Mouse (Mus musculus) lung, postnatal 0 days (tissue): Measurements from ENCODE around the gene Mapk10. TPM values are rescaled to one million over a fixed set of nuclear protein-coding genes. Genes with fewer than 3 reads are reported as not detected.

ENCODE experiments used
- ATAC-seq: fragments of 200-750 bp; cut with Nextera tagmentation; 2 replicates; pipeline ENCODE4 v1.8.0; 2017; ENCODE audit warnings: moderate library complexity
- DNase-seq: peaks from one replicate; pipeline ENCODE4 v3.0.0-alpha.2; 2016; ENCODE audit warnings: low spot score
- H3K27ac ChIP-seq: fragments of 300-500 bp; sonication (generic); 2 replicates; pipeline ENCODE4 v1.5.1; 2014; ENCODE audit warnings: antibody characterized with exemption, mild to moderate bottlenecking, low read length, mixed read lengths
- H3K27me3 ChIP-seq: fragments of 300-500 bp; sonication (generic); replicated peaks from 2 replicates; pipeline ENCODE4 v1.6.1; 2014; ENCODE audit warnings: low read length, mixed read lengths; ENCODE audit not compliant: insufficient read depth
- H3K36me3 ChIP-seq: fragments of 300-500 bp; sonication (generic); 2 replicates; pipeline ENCODE4 v1.6.1; 2014; ENCODE audit warnings: low read length, mixed read lengths; ENCODE audit not compliant: insufficient read depth
- H3K4me1 ChIP-seq: fragments of 300-500 bp; sonication (generic); 2 replicates; pipeline ENCODE4 v1.6.1; 2014; ENCODE audit warnings: antibody characterized with exemption, low read depth, low read length, mixed read lengths; ENCODE audit not compliant: insufficient read depth
- H3K4me2 ChIP-seq: fragments of 300-500 bp; sonication (generic); replicated peaks from 2 replicates; pipeline ENCODE4 v1.6.1; 2014; ENCODE audit warnings: low read depth, mild to moderate bottlenecking, low read length, moderate library complexity, mixed read lengths
- H3K4me3 ChIP-seq: fragments of 300-500 bp; sonication (generic); 2 replicates; pipeline ENCODE4 v1.5.1; 2014; ENCODE audit warnings: low read depth, low read length
- H3K9ac ChIP-seq: fragments of 300-500 bp; sonication (generic); replicated peaks from 2 replicates; pipeline ENCODE4 v1.6.1; 2014; ENCODE audit warnings: low read depth, mild to moderate bottlenecking
- H3K9me3 ChIP-seq: fragments of 300-500 bp; sonication (generic); 2 replicates; pipeline ENCODE4 v1.6.1; 2016; ENCODE audit warnings: low read length, mixed read lengths
- CTCF ChIP-seq: IDR thresholded peaks from 2 replicates; pipeline ENCODE4 v1.5.1; 2016; ENCODE audit warnings: antibody characterized with exemption, mild to moderate bottlenecking
- EP300 ChIP-seq: IDR thresholded peaks from 2 replicates; pipeline ENCODE4 v1.6.1; 2016; ENCODE audit warnings: antibody characterized with exemption, mild to moderate bottlenecking, control low read depth
- WGBS: fragments of 180-500 bp; shearing (Covaris S2); extraction: QIAGEN DNeasy Blood & Tissue Kit; methylation state at CpG from one replicate; pipeline ENCODE4 v1.1.7; 2014; 5-methylcytosine and 5-hydroxymethylcytosine counted together
- polyA plus RNA-seq: library from polyadenylated mRNA; unstranded; fragments of >200 nt; fragmentation: Nextera tagmentation; extraction: Ambion mirVana; gene quantifications from 2 replicates; pipeline ENCODE4 v1.2.1, GENCODE M21; 2015

Gene Mapk10
- polyA plus RNA-seq, 1 experiment from 2014 or later = 0.66 TPM

- no peaks in the 10 kb centered on the region for H3K27me3 ChIP-seq
- ATAC-seq (no peak), DNase-seq (no peak)
- no peaks in the 10 kb centered on the region for H3K9me3 ChIP-seq
- H3K27ac ChIP-seq = no peak overlapping the region
- H3K4me2 ChIP-seq = no peak overlapping the region
- no peak overlapping the region for H3K4me3 ChIP-seq
- TF ChIP-seq EP300 (no peak), CTCF (no peak)
- H3K4me1 ChIP-seq = no peaks in the 10 kb centered on the region
- no peak overlapping the region for H3K9ac ChIP-seq
- no peaks in the 10 kb centered on the region for H3K36me3 ChIP-seq
- 72% methylated on average over 1 of the region's 1 CpGs for WGBS
These were observed 109.0 kb downstream of the Mapk10 start for GRCm38 (mm10) chr5:103102176-103102575.

DNA sequence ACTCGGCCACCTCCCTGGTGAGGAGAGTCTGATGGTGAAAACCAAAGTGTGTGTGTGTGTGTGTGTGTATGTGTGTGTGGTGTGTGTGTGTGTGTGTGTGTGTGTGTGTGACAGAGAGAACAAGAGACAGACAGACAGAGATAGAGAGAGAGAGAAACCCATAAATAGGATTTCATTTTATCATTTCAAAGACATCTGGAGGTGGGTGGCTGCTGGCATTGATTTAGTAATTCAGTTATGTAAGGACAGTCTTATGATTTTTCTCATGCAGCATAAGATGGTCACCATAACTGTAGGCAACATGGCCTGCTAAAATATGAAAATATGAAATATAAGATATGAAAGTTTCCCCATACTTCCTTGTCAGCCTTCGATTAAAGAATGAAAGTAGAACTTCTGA is 117.0 kb downstream of the Mapk10 start:
- ATAC-seq (no peak), DNase-seq (no peak)
- Histone ChIP-seq H3K9me3 (no peaks in the 10 kb centered on the region), H3K27ac (no peak overlapping the region), H3K36me3 (no peaks in the 10 kb centered on the region), H3K4me2 (no peak overlapping the region), H3K27me3 (no peaks in the 10 kb centered on the region), H3K4me1 (no peaks in the 10 kb centered on the region), H3K4me3 (no peak overlapping the region), H3K9ac (no peak overlapping the region)
- no peak for TF ChIP-seq CTCF
- no peak for TF ChIP-seq EP300
- 79% methylated on average over 2 of the region's 2 CpGs for WGBS

GRCm38 (mm10) chr5:103085844-103086243 is 125.3 kb downstream of the Mapk10 start:
- no peaks in the 10 kb centered on the region for H3K4me1 ChIP-seq
- H3K9ac ChIP-seq = no peak overlapping the region
- no peak overlapping the region for H3K27ac ChIP-seq
- H3K4me3 ChIP-seq = no peak overlapping the region
- DNase-seq = no peak
- H3K9me3 ChIP-seq = no peaks in the 10 kb centered on the region
- H3K36me3 ChIP-seq = no peaks in the 10 kb centered on the region
- H3K4me2 ChIP-seq = no peak overlapping the region
- WGBS = 56% methylated on average over 2 of the region's 2 CpGs
- TF ChIP-seq EP300 (no peak), CTCF (no peak)
- H3K27me3 ChIP-seq = no peaks in the 10 kb centered on the region
- ATAC-seq = no peak

- DNase-seq = no peak
- WGBS = 62% methylated on average over 8 of the region's 8 CpGs
These were observed 135.7 kb downstream of the Mapk10 start for GRCm38 (mm10) chr5:103075451-103075850.

DNA sequence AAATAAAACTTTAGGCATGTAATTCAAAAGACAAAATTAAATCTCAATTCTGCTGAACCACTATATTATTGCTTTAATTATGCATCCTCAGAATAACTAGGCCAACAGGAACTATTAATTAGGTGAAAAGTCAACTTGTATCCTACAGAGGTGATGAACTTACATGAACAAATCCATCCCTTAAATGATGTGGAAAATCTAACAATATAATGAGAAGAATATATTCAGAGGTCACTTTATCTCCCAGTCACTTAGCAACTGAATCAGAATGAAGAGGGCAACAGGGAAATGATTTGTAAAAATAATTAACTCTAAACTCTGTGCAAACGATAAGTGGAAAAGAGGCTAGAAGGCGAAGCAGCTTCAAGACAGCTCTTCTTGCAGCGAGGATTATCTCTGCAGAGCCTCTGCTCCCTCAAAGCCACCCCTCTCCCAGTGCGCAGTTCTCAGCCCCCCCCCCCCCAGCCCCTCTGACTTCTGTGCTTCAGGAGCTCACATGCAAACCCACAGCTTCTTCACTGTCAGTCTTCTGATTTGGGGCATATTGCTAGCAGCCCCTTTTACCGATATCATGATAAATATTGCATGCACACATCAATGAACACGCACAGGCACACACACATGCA is 138.8 kb downstream of the Mapk10 start:
- Histone ChIP-seq H3K9me3 (no peaks in the 10 kb centered on the region), H3K27me3 (no peaks in the 10 kb centered on the region), H3K36me3 (no peaks in the 10 kb centered on the region), H3K27ac (no peak overlapping the region), H3K9ac (no peak overlapping the region), H3K4me3 (no peak overlapping the region), H3K4me1 (no peaks in the 10 kb centered on the region), H3K4me2 (no peak overlapping the region)
- no peak for TF ChIP-seq EP300
- no peak for TF ChIP-seq CTCF
- WGBS = 57% methylated on average over 6 of the region's 6 CpGs
- DNase-seq = no peak
- ATAC-seq = no peak

More at GRCm38 (mm10) chr5:103075451-103075850, 135.7 kb downstream of the Mapk10 start:
- H3K4me3 ChIP-seq = no peak overlapping the region
- no peak for ATAC-seq
- TF ChIP-seq EP300 = no peak
- no peak for TF ChIP-seq CTCF
- H3K4me1 ChIP-seq = no peaks in the 10 kb centered on the region
- no peaks in the 10 kb centered on the region for H3K27me3 ChIP-seq
- H3K4me2 ChIP-seq = no peak overlapping the region
- H3K9ac ChIP-seq = no peak overlapping the region
- no peaks in the 10 kb centered on the region for H3K9me3 ChIP-seq
- H3K36me3 ChIP-seq = no peaks in the 10 kb centered on the region
- no peak overlapping the region for H3K27ac ChIP-seq

DNA sequence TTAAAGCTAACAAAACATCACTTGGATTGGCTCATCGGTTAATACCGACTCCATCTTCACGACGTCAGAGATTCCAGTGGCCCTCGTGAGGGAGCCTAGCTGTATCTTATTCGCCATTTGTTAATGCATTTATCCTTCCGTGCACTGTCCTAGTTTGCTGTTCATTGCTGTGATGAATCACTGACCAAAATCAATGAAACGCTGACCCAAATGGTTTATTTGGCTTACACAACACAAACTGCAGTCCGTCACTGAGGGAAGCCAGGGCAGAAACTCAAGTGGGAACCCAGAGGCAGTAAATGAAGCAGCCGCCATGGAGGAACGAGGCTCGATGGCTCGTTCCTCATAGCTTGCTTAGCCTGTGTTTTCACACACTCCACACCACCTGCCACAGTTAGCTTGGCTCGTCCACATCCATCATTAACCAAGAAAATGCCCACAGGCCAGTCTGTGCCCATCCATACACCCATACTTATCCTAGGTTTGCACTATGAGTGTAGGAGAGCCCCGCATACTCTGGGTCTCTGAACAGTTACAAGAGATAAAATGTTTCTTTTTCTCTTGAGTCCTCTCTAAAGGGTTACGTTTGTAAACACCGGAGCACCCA is 140.0 kb downstream of the Mapk10 start:
- Histone ChIP-seq H3K4me2 (no peak overlapping the region), H3K9me3 (no peaks in the 10 kb centered on the region), H3K27ac (no peak overlapping the region), H3K4me3 (no peak overlapping the region), H3K4me1 (no peaks in the 10 kb centered on the region), H3K36me3 (no peaks in the 10 kb centered on the region), H3K9ac (no peak overlapping the region), H3K27me3 (no peaks in the 10 kb centered on the region)
- DNase-seq (no peak), ATAC-seq (no peak)
- no peak for TF ChIP-seq EP300
- no peak for TF ChIP-seq CTCF
- 77% methylated on average over 17 of the region's 17 CpGs for WGBS
